Mouse (Mus musculus): ENCODE results near the gene Slc25a19.

The Slc25a19 gene

DNA sequence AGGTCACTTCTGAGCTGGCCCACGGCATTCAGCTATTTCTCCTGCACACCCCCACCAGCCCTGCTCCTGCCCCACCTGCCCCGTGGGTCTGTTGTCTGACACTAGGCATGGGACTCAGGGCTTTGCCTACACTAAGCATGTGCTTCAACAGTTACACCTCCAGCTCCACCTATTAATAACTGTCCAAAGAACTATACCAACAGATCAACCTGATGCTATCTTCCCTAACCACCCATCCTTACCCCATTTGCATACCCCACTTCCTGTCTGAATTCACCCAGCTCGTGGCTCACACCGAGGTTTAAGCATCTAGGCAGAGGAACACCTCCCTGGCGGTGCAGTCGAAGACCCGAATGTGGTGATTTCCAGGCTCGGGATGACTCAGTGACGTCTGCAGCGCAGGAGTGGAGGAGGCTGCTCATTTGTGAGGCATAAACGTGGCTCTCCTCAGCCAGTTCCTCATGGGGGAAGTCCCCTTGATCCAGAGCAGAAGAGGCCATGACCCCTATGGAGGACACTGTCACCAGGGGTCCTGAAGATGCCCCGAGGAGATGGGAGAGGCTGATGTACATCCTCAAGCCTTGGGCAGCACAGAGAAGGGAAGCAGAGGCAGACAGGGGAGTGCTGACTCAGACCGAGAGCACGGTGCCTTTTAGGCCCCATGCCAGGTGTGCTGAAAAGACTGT is 13.0 kb upstream of the Slc25a19 start:
- DNase-seq (ENCODE audit: low read depth), result peak; percentile 81

DNA sequence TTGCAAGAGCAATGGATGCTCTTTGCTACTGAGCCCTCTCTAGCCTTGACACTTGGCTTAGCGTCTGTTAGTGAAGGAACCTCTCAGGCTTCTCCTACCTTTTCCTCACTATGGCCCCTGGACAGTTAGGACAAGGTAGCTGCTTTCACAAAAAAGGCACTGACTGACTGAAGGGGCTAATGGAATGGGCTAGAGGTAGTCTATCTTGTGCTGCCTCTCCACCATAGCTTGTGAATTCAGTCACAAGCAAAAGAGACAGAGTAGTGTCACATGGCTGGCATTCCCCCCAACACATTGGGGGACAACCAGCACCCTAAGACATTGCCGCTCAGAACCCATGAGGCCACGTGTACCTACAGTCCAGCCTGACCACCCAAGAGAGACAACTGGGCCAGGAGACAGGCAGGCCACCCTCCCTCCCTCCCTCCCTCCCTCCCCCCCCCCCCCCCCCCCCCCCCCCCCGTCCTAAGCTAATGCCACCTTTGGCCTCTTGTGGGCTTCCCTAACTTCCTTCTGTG is 12.3 kb upstream of the Slc25a19 start:
- no peak for DNase-seq (ENCODE audit: low read depth)

DNA sequence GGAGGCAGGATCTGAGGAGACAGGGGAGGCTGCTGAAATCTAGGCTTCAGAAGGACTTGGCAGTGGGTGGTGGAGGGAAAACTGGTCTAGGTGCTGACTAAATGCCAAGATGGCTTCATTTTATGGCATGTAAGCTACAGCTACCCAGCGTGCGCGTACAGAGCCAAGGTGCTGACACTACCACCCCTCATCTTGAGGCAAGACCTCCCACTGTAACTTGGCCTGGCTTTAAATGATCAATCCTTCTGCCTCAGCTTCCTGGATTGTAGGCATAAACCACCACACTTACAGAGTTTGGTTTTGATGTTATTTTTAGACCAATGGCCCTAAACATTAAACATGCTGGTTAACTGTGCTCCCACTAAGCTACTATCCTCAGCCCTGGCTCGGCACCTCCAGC is 11.4 kb upstream of the Slc25a19 start:
- DNase-seq (ENCODE audit: low read depth), result no peak

DNA sequence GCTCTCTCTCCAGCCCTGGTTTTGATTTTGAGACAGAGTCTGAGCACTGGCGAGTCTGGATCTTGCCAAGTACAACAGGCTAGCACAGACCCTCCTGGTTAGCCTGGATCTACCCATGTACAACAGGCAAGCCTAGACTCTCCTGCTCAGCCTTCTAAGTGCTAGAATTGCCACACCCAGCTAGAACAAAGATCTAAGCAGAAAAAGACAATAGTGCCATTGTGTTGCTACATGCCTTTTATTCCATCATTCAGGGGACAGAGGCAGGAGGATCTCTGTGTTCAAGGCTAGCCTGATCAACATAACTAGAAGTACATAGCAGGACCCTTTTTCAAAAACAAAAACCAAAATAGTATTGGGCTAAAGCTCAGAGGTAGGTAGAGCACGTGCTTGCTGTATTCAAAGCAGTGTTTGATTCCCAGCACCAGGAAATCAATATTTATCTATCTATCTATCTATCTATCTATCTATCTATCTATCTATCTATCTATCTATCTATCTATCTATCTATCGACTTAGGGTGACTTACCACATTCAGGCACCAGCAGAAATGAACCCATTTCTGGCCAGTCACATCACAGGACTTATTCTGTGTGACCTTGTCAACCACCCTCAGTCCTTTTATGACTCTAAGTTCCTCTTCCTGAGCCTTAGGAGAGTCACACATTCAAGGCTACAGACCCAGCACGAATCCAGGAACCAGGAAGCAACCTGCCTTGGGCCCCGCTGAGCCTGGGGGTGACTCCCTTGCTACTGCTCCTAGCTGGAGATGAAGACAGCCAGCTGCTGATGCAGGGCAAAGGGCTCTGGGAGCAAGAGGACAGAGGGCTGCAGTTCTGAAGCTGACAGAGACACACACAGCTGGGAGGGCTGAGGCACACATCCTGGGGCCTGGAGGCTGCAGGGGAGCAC is 10.7 kb upstream of the Slc25a19 start:
- no peak for DNase-seq (ENCODE audit: low read depth)

DNA sequence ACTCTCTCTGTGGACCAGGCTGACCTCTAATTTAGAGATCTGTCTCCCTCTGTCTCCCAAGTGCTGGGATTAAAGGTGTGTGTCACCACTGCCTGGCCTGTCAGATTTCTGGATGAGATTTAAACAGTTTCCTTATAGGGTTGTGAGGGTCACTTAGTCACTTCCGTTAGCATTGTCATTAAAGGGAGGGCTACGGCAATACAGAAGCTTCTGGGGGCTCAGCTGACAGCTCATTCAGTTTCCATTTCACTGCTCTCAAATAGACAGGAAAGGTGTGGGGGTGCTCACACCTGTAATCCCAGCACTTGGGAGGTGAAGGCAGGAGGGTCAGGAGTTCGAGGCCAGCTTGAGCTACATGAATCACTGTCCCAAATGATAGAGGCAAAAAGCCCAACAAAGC is 8.9 kb upstream of the Slc25a19 start:
- no peak for DNase-seq (ENCODE audit: low read depth)

DNA sequence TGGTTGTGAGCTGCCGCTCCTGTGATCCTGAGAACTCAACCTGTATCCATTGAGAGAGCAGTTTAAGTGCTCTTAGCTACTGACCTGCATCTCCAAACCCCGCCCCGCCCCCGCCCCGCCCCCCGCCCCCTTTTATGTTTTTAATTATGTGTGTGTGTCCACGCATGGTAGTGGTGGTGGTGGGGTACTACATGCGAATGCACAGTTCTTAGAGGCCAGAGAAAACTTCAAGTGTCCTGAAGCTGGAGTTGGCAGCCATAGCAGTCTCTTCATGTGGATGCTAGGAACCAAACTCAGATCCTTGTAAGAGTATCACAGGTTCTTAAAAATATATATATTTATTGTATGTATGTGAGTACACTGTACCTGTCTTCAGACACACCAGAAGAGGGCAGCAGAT is 7.4 kb upstream of the Slc25a19 start:
- no peak for DNase-seq (ENCODE audit: low read depth)

DNA sequence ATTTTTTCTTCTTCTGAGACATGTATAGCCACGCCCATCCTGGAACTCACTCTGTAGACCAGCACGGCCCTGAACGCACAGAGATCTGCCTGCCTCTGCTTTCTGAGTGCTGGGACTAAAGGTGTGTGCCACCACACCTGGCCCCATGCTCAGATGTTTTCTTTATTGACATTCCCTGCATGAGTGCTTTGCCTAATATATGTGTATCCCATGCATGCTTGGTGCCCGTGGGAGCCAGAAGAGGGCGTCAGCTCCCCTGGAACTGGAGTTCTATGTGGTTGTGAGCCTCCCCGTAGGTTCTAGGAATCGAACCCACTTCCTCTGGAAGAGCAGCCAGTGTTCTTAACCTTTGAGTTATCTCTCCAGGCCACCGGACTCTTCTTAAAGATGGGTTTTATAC is 6.9 kb upstream of the Slc25a19 start:
- DNase-seq (ENCODE audit: low read depth), result no peak

DNA sequence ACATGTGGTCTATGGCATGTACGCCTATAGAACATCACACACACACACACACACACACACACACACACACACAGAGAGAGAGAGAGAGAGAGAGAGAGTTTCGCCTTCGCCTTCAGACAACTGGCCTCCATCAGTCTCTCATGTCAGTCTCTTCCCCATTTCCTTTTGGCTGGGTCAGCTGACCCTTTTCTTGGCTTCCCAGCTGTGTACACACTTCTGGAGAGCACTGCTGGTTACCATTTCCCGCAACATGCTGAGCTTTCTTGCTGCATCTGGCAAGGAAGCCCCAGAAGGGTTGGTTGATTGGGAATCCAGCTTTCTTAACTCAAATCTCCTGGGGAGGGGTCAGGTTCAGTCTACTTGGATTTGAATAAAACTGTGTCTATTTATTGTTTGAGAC is 6.0 kb upstream of the Slc25a19 start:
- DNase-seq (ENCODE audit: low read depth), result peak; percentile 35

DNA sequence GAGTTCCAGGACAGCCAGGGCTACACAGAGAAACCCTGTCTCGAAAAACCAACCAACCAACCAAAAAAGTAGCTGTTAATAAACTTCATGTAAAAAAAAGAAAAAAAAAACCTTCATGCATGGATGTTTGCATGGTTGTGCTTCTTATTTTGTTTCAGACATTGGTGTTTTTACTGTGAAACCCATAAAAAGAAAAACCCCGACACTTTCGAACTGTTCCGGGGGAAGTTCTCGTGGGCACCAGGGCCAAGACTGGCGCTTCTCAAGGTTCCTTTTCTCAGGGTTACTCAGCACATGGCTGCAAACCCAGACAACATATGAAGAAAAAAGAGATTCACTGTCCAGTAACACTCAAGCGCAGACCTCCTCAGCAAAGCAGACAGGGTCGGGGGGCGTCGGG is 4.8 kb upstream of the Slc25a19 start:
- no peak for DNase-seq (ENCODE audit: low read depth)

DNA sequence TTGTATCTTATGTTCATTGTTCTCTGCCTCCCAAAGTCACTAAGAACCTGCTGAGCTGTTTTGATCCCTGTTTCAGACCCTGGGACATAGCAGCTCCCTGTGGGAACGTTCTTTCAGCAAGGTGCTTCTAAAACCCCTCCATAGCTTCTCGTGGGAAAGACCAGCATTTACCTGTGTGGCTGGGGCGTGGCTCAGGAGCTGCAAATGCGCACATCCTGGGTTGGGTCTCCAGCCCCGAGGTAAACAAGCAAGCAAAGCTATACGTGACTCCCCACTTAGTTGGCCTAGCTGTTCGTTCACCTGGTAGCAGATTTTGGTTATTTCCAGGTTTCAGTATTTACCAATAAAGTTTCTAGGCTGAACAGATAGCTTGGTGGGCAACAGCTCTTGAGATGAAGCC is 4.2 kb upstream of the Slc25a19 start:
- DNase-seq (ENCODE audit: low read depth), result no peak

DNA sequence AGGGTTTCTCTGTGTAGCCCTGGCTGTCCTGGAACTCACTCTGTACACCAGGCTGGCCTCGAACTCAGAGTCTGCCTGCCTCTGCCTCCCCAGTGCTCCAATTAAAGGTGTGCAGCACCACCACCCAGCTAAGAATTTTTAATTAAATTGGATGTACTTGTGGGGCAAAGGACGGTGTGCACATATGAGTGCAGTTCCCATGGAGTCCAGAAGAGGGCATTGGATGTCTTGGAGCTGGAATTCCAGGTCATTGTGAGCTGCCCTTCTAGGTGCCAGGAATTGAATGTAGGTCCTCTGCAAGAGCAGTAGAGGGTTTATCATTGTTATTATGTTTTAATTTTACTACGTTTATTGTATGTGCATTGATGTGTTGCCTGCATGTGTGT is 3.4 kb upstream of the Slc25a19 start:
- peak; percentile 77 for DNase-seq (ENCODE audit: low read depth)

DNA sequence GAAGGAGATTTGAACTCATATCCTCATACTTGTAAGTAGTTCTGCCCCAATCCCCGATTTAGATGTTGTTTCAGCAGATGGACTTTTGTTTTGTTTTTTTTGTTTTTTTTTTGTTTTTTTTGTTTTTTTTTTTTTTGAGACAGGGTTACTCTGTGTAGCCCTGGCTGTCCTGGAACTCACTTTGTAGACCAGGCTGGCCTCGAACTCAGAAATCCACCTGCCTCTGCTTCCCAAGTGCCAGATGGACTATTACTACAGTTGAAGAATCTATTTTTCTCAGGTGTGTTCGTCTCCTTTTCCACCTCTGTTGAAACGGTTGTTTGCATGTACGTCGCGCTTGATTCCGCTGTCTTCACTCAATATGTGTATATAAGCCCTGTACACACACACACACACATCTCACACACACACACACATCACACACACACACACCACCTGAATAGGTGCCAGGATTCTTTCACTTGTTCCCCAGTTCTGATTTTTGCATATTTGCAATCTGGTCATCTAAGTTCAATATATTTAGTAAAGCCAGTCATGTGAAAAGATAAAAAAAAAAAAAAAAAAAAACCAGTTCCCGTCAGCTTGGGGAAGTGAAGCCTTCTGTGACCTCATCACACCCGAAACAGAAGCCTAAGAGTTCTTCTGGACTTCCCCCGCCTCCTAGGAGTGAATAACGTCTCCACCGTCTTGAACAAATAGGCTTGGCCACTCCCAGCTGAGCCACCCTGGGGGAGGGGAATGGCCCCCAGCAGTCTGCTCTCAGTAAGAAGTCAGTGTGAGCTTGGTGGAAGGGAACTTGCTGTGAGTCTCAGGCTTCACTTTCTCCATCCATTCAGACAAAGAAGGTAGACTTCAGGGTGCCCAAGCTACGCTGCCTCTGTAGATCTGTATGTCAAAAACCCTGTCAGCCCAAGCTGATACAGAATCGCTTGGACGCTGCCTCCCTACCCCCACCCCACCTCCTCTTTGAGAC is 2.7 kb upstream of the Slc25a19 start:
- DNase-seq (ENCODE audit: low read depth), result peak; percentile 84

DNA sequence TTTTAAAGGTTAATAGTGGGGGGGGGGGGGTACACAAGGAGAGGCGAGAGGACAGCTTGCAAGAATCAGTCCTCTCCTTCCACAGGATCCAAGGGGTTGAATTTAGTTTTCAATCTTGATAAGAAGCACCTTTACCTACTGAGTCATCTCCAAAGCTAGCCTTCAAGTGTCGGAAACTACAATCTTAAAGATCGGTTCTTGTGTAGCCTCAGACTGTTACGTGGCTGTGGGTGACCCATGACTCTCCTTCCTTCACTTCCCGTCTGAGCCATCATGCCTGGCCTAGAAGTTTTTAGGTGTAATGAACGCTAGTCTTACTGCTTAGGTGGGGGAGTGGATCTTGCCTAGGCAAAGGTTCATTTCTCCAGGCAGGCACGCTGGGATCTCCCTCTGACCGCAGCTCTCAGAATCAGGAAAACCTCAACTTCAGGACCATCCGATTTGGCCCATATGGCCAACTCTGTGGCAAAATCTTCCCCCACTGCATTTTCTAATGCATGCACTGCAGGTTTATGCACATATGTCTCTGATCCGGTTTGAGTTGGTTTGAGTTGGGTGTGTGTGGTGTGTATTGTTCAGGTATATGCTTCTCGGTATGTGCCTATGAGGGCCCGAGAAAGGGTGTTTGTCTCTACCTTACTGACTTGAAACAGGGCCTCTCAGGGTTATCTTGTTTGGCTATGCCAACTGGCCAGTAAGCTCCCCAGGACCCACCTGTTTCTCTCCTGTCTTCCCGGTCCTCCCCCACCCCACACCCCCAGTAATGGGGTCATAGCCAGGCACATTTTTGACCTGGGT is 1.8 kb upstream of the Slc25a19 start:
- no peak for DNase-seq (ENCODE audit: low read depth)

DNA sequence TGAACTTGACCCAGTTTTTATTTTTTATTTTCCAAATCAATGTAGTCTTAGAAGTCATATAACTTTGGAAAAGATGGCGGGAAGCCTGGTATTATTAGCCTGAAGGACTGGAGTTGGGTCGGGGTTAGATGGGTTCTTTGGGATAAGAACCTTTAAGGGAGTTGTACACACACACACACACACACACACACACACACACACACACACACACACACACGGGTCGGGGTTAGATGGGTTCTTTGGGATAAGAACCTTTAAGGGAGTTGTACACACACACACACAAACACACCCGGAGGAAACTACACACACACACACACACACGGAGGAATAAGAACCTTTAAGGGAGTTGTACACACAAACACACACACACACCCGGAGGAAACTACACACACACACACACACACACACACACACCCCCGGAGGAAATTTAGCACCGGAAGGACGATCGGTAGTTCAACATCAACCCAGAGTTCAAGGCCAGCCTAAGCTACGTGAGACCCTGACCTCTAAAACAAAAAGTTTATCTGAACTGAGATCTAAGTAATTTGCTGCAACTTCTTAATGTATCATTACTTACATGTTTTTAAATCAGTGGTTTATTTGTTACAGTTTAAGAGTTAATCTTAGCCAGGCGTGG is 488 bp upstream of the Slc25a19 start:
- no peak for DNase-seq (ENCODE audit: low read depth)

DNA sequence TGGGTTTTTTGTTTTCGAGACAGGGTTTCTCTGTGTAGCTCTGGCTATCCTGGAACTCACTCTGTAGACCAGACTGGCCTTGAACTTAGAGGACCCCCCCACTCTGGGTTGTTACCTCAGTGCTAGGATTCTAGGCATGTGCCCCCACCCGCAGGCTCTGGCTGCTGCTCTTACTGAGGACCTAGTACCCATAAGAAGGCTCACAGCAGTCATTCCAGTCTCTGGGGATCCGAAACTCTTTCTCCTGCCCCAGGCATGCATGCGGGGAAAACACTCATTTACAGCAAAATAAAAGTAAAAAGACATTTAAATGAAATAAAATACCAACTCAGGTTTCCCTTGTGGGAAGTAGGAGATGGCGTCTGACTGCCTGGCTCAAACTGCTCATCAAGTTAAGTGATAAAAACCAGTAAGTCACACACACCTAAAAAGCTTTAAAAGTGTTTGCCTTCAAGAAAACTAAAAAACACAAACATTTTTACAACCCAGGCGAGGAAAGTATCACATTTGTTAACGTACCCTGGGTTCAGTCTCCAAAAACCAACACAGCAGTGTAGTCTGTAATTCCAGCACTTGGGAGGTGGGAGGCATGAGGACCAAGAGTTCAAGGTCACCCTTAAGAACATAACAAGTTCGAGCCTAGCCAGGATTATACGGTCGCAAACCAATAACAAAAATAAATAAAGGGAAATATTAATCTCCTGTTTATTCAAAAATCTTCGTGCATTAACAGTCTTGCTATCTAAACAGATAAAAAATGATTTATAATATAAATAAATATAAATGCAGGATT is 1.1 kb downstream of the Slc25a19 start:
- DNase-seq (ENCODE audit: low read depth), result no peak

DNA sequence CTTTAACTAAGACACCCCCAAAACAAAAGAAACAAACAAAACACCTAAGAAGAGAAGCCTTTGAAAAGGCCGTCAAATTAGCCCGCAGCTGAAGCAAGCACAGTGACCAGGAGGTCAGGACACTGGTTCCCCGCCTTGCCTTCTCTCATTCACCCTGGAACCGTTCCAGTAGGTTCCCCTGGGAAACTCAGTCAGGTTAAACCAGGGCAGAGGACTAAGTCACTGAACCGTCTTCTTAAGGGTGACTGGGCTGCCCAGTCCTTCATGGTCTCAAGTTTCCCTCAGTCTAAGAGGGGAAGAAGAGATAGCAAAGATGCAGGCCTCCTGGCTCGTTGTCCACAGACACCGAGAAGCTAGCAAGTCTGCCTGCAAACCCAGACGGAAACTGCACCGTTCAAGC is 2.2 kb downstream of the Slc25a19 start:
- no peak for DNase-seq (ENCODE audit: low read depth)

DNA sequence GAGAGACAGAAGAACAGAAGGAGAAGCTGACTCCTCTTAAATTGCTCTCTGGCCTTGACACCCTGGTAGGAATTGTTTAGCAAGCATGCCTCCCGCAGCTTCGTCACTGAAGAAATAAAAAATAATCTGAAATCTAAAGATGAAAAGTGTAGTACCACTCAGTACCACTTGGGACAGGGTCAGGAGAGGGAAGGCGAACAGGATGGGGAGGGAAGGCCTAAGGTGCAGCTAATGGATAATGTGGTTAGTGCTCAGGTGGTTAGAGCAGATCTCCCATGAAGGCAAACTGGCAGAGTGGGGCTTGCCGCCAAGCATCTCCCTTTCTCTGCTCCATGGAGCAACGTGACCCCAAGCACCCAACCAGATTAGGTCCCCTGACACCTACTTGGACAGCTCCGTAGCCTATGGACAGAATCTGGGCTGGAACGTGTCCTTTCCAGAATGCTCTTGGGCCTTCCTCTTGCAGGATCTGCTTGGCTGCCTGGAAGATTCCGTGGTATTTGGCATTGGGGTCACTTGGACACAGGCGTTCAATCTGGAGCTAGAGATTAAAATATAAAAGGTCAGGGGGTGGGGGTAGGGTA is 4.5 kb downstream of the Slc25a19 start:
- peak; percentile 55 for DNase-seq (ENCODE audit: low read depth)

DNA sequence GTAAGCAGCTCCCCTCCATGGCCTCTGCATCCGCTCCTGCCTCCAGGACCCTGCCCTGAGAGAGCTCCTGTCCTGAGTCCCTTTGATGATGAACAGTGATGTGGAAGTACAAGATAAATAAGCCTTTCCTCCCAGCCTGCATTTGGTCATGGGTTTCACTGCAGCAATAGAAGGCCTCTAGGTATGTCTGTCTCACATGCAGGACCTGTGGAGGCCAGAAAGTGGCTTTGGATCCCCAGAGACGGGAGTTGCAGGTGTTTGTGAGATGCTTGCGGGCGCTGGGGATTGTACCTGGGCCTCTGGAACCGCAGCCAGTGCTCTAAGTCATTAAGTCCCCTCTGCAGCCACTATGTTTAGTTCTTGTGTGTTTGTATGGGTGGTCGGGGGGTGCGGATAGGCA is 8.1 kb downstream of the Slc25a19 start:
- no peak for DNase-seq (ENCODE audit: low read depth)

DNA sequence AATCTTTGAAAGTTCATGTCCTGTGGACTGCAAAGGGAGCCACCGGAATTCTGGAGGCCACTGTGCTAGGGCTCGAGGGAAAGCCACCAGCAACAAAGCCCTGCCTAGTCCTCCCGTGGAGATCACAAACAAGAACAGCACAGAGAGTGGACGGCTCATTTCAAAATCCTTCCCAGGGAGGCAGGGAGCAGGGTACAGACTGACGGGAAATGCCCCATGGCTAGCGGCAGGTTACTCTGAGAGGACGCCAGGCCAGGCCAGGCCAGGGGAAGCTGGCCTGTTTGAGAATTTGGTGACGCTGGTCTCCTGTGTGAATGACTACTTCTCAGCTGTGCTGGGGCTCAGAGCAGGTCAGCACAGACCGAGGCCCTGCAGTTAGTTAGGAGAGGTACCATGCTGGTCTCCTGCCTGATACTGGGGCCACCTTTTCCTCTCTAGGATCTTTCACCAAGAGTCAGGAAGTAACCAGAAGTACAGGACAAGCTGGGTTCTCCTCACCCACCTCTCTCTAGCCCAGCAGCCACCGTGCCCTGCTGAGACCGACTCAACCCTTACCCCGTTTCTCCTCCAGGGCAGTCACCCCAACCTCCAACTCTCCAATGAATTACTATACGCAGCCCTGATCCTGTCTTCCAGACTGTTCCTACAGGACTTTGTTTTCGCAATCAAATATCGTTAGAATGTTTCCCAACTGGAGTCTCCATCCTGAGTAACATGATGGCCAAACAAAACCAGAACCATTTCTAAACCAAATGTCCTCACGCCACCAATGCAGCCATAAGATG is 9.2 kb downstream of the Slc25a19 start:
- DNase-seq (ENCODE audit: low read depth), result no peak

Measured in NIH3T3 (cell line).